Mouse (Mus musculus) myocyte (in vitro differentiated cells): ENCODE measurements at regions not wholly inside any gene's neighbourhood (a gene's known extent, or its start where the extent isn't known, plus 50 kb on each side); places are given as distances from the start of the nearest gene placed in this dataset.

ENCODE experiments used
- H3K27me3 ChIP-seq: one replicate; pipeline ENCODE4 v1.6.1; 2011; ENCODE audit not compliant: control insufficient read depth, insufficient read depth, insufficient read length
- H3K36me3 ChIP-seq: one replicate; pipeline ENCODE4 v1.6.1; 2011; ENCODE audit not compliant: control insufficient read depth, insufficient read depth
- H3K4me2 ChIP-seq: one replicate; pipeline ENCODE4 v1.6.1; 2011; ENCODE audit warnings: low read depth, control low read depth
- H3K4me3 ChIP-seq: one replicate; pipeline ENCODE4 v1.5.1; 2011; ENCODE audit warnings: mild to moderate bottlenecking, control low read depth, moderate library complexity
- H3K79me2 ChIP-seq: one replicate; pipeline ENCODE4 v1.6.1; 2011; ENCODE audit not compliant: control insufficient read depth, insufficient read depth
- H3ac ChIP-seq: one replicate; pipeline ENCODE4 v1.6.1; 2011; ENCODE audit not compliant: control insufficient read depth, insufficient read length
- CEBPB ChIP-seq: IDR thresholded peaks from 2 replicates; pipeline ENCODE4 v1.6.1; 2011; ENCODE audit warnings: mild to moderate bottlenecking, moderate library complexity; ENCODE audit not compliant: poor library complexity, insufficient read depth, severe bottlenecking
- E2F4 ChIP-seq: IDR thresholded peaks from one replicate; pipeline ENCODE4 v1.6.1; 2011; ENCODE audit warnings: mild to moderate bottlenecking, control low read depth, moderate library complexity; ENCODE audit not compliant: insufficient read depth
- MAX ChIP-seq: IDR thresholded peaks from one replicate; pipeline ENCODE4 v1.6.1; 2011; ENCODE audit warnings: low read depth, mild to moderate bottlenecking, control low read depth
- MYOD1 ChIP-seq, 3 experiments: IDR thresholded peaks; one replicate each; pipeline ENCODE4 v1.6.1; 2011; ENCODE audit warnings: control low read depth in 2 of 3, low read depth in 2 of 3, mild to moderate bottlenecking in 2 of 3, moderate library complexity in 1 of 3; ENCODE audit not compliant: insufficient read length in 2 of 3, control insufficient read depth in 1 of 3
- MYOG ChIP-seq, 3 experiments: IDR thresholded peaks; one replicate each; pipeline ENCODE4 v1.6.1; 2011; ENCODE audit warnings: control low read depth in 2 of 3, low read depth in 2 of 3, mild to moderate bottlenecking in 2 of 3; ENCODE audit not compliant: insufficient read length in 2 of 3, control insufficient read depth in 1 of 3, insufficient read depth in 1 of 3
- POLR2A ChIP-seq: IDR thresholded peaks from one replicate; pipeline ENCODE4 v1.6.1; 2011; ENCODE audit warnings: low read depth, mild to moderate bottlenecking, control low read depth, moderate library complexity; ENCODE audit not compliant: insufficient read length
- POLR2AphosphoS2 ChIP-seq: IDR thresholded peaks from one replicate; pipeline ENCODE4 v1.6.1; 2011; ENCODE audit warnings: low read depth, control low read depth; ENCODE audit not compliant: insufficient read length
- REST ChIP-seq: IDR thresholded peaks from one replicate; pipeline ENCODE4 v1.6.1; 2011; ENCODE audit warnings: mild to moderate bottlenecking, control low read depth, moderate library complexity; ENCODE audit not compliant: insufficient read depth, insufficient read length
- SRF ChIP-seq: IDR thresholded peaks from one replicate; pipeline ENCODE4 v1.6.1; 2011; ENCODE audit warnings: low read depth; ENCODE audit not compliant: control insufficient read depth, insufficient read length
- TCF12 ChIP-seq: IDR thresholded peaks from one replicate; pipeline ENCODE4 v1.6.1; 2011; ENCODE audit warnings: mild to moderate bottlenecking, control low read depth; ENCODE audit not compliant: poor library complexity, insufficient read depth, severe bottlenecking
- TCF3 ChIP-seq: IDR thresholded peaks from one replicate; pipeline ENCODE4 v1.6.1; 2011; ENCODE audit warnings: low read depth, control low read depth; ENCODE audit not compliant: insufficient read length
- USF1 ChIP-seq: IDR thresholded peaks from one replicate; pipeline ENCODE4 v1.6.1; 2011; ENCODE audit warnings: low read depth, mild to moderate bottlenecking, control low read depth, moderate library complexity

DNA sequence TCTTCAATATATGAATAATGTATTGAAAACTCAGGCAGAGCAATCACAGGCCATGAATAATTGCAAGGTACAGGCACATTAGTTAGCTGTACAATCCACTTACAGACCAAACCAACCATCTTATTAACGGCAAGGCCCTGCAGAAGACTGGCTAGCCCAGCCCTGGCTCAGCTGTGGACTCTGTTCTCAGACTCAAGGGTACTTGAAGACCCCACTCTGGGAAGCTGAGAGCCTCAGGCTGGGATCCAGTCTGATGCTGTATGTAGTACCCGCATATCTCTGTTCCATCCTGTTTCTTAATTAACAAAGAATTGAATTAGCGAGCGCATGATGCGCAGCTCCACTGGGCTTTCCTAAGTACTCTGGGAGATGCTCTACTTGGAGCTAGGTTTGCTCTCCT is 117.5 kb upstream of the Ppp1r26 start:
- Histone ChIP-seq H3K4me2 (no peak overlapping the region), H3K27me3 (peaks cover 43% of the 10 kb centered on the region), H3ac (no peak overlapping the region), H3K4me3 (no peak overlapping the region), H3K79me2 (no peaks in the 10 kb centered on the region), H3K36me3 (no peaks in the 10 kb centered on the region)
- TF ChIP-seq POLR2AphosphoS2 (no peak), CEBPB (no peak), USF1 (no peak), MYOG (IDR thresholded peaks at IDR 0.05; ENCODE audit: control insufficient read depth in 1 of 3, insufficient read depth in 1 of 3, insufficient read length in 2 of 3, low read depth in 2 of 3) (no peak), E2F4 (no peak), MYOD1 (IDR thresholded peaks at IDR 0.05; ENCODE audit: control insufficient read depth in 1 of 3, insufficient read length in 2 of 3, low read depth in 2 of 3) (no peak), REST (no peak), POLR2A (no peak), TCF12 (no peak), TCF3 (no peak), SRF (no peak), MAX (no peak)

DNA sequence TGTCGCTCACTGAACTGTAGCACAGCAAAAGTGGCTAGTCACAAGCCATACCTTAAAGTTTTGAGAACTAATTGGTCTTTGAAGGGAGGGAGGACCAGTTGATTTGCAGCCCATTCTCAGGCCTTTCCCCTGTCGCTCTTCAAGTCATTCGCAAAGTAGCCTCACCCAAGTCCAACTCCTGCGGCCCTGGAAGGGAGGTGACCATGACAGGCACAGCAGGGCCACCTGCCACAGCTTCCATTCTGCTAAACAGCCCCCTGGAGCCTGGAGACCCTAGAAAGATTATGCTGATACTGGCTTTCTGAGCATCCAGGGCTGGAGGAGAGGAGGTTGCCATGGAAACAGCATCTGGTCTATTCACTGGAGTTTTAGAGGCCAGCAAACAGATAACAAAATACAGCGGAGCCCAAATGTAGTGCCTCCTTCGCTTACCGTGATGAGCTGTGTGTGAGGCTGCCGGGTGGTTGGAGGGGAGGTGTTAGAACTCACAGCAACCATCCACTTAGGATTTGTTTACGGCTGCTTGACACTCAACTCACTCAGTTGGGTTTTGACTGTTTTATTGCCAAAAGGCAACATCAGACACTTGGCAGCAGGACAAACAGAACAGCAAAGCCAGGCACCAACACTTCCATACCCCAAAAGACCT is 111.3 kb upstream of the Ppp1r26 start:
- no peak overlapping the region for H3K4me2 ChIP-seq
- H3K79me2 ChIP-seq: no peaks in the 10 kb centered on the region
- no peak overlapping the region for H3K4me3 ChIP-seq
- peaks cover 31% of the 10 kb centered on the region for H3K27me3 ChIP-seq
- TF ChIP-seq POLR2AphosphoS2 (no peak), TCF3 (no peak), E2F4 (no peak), POLR2A (no peak), TCF12 (no peak), USF1 (no peak), MYOD1 (IDR thresholded peaks at IDR 0.05; ENCODE audit: control insufficient read depth in 1 of 3, insufficient read length in 2 of 3, low read depth in 2 of 3) (no peak), MAX (no peak), SRF (no peak), CEBPB (no peak)
- no peak overlapping the region for H3ac ChIP-seq
- H3K36me3 ChIP-seq: no peaks in the 10 kb centered on the region

DNA sequence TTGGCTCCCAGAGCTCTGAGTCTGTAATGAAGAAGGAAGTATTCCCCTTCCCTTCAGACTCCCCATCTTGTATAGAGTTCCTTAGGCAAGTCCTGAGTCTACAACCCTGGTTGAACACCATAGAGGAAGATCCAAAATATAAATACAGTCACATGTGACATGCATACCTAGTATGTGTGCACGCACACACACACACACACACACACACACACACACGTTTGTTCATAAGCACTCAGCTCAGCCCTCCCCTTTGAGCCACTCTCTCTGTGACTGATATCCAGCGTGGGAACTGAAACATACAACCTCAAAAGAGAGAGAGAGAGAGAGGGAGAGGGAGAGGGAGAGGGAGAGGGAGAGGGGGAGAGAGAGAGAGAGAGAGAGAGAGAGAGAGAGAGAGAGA is 110.8 kb upstream of the Ppp1r26 start:
- H3K36me3 ChIP-seq: no peaks in the 10 kb centered on the region
- H3K4me2 ChIP-seq: no peak overlapping the region
- peaks cover 31% of the 10 kb centered on the region for H3K27me3 ChIP-seq
- H3K79me2 ChIP-seq: no peaks in the 10 kb centered on the region
- TF ChIP-seq MYOG (IDR thresholded peaks at IDR 0.05; ENCODE audit: control insufficient read depth in 1 of 3, insufficient read depth in 1 of 3, insufficient read length in 2 of 3, low read depth in 2 of 3) (no peak), CEBPB (no peak), TCF12 (no peak), MYOD1 (IDR thresholded peaks at IDR 0.05; ENCODE audit: control insufficient read depth in 1 of 3, insufficient read length in 2 of 3, low read depth in 2 of 3) (no peak), SRF (no peak), MAX (no peak), POLR2AphosphoS2 (no peak), USF1 (no peak), POLR2A (no peak), TCF3 (no peak), E2F4 (no peak), REST (no peak)
- H3K4me3 ChIP-seq: no peak overlapping the region
- H3ac ChIP-seq: no peak overlapping the region

DNA sequence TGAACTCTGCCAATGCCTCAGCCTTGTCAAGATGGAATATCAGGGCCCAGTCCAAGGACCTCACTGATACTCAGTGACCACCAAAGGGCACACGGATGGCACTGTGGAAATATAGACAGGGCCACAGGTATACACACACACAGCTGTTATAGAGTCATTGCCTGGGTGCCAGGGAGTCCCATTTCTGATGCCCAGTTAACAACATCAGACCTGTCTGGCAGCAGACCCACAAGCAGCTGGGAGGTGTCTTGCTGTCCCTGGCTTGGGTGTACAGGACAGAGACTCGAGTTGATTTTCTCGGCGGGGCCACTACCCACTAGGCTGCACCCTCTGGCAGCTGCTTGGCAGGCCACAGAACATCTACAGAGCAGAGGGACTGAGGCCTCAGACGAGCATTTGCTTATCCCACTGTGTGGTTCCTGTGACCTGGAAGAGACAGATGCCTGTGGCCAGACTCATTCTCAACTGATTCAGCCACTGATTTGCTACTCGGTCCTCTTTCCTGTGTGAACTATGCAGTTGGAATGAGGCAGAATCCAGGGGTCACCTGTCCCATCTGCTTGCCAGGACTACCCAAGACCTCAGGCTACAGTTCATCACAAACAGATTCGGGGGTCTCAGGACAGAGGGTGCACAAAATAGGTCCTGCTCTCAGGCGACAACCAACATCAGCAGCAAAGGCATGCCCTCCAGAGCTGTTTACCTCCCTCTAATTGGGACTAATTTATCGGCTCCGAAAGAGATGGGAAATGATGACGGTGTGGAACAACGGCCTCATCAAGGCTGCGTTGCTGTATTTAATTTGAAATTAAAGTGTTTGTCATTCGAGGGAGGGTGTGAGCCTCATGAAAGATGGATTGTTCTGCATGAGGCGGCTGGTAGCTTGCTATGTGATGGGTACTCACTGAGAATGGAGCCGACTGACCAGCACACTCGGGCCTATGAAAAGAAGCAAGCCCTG is 110.0 kb upstream of the Ppp1r26 start:
- H3K79me2 ChIP-seq: no peaks in the 10 kb centered on the region

More for the DNA sequence above, 110.0 kb upstream of the Ppp1r26 start:
- Histone ChIP-seq H3K4me2 (no peak overlapping the region), H3K4me3 (no peak overlapping the region), H3K36me3 (no peaks in the 10 kb centered on the region), H3ac (no peak overlapping the region), H3K27me3 (peaks cover 27% of the 10 kb centered on the region)
- no peak for TF ChIP-seq CEBPB
- TF ChIP-seq POLR2AphosphoS2: no peak
- no peak for TF ChIP-seq SRF
- no peak for TF ChIP-seq POLR2A
- TF ChIP-seq TCF3: no peak
- peak in 2 of 3 experiments; percentile 18 to 70 for TF ChIP-seq MYOG (IDR thresholded peaks at IDR 0.05; ENCODE audit: control insufficient read depth in 1 of 3, insufficient read depth in 1 of 3, insufficient read length in 2 of 3, low read depth in 2 of 3)
- TF ChIP-seq MYOD1 (IDR thresholded peaks at IDR 0.05; ENCODE audit: control insufficient read depth in 1 of 3, insufficient read length in 2 of 3, low read depth in 2 of 3): peak in 2 of 3 experiments; percentile 37 to 41
- TF ChIP-seq USF1: no peak
- TF ChIP-seq TCF12: no peak
- TF ChIP-seq E2F4: no peak
- no peak for TF ChIP-seq REST
- no peak for TF ChIP-seq MAX
